Mouse (Mus musculus): ENCODE data around the gene Zfc3h1. TPM values are rescaled to one million over a fixed set of nuclear protein-coding genes. Genes with fewer than 3 reads are reported as not detected.

The Zfc3h1 gene
- total RNA-seq, 4 experiments from 2014 or later, result 44.9 to 61.2 (median 52.3) TPM

- DNase-seq (ENCODE audit: low spot score in 2 of 2), result no peak
Observed at GRCm38 (mm10) chr10:115475000-115475550, 90.3 kb downstream of the Zfc3h1 start.

- DNase-seq (ENCODE audit: low spot score in 2 of 2), result no peak
Observed at GRCm38 (mm10) chr10:115476506-115476905, 91.7 kb downstream of the Zfc3h1 start.

- DNase-seq (ENCODE audit: low spot score in 2 of 2), result no peak
Observed at GRCm38 (mm10) chr10:115478441-115479141, 93.8 kb downstream of the Zfc3h1 start.

Other genes with a start within 250 kb of the Zfc3h1 start
- gene Tph2, start 199.9 kb upstream of the Zfc3h1 start, total RNA-seq (2022), result under 1 TPM; 0.69 to 0.85 (median 0.79) TPM
- gene Tbc1d15, start 133.5 kb upstream of the Zfc3h1 start, total RNA-seq (2022), result 10 to 100 TPM; 60.7 to 67.5 (median 63.8) TPM
- gene Rab21, start 69.4 kb upstream of the Zfc3h1 start, total RNA-seq (2022), result 10 to 100 TPM; 55.2 to 58.6 (median 57.9) TPM
- gene Tmem19, start 22.5 kb upstream of the Zfc3h1 start, total RNA-seq (2022), result 10 to 100 TPM; 35.6 to 46.8 (median 41.7) TPM
- 10 to 100 TPM; 13.0 to 18.3 (median 15.1) TPM for gene Thap2, start 516 bp upstream of the Zfc3h1 start, total RNA-seq (2022)
- 1 to 10 TPM in 1 of 4 experiments, under 1 TPM in 2, not detected in 1; 0.38 to 1.3 (median 0.45) TPM for gene A930009A15Rik, start 185.0 kb downstream of the Zfc3h1 start, total RNA-seq (2022)
- gene Lgr5, start 202.8 kb downstream of the Zfc3h1 start, total RNA-seq (2022), result 1 to 10 TPM; 1.9 to 2.3 (median 1.9) TPM

All from layer of hippocampus, adult 8-10 months (tissue).